Mouse (Mus musculus): ENCODE results near the gene Gtpbp1. TPM values are rescaled to one million over a fixed set of nuclear protein-coding genes. Genes with fewer than 3 reads are reported as not detected.

The Gtpbp1 gene
- polyA plus RNA-seq (2017; shearing (Covaris generic)): 100 to 1,000 TPM; 101 to 125 TPM

GRCm38 (mm10) chr15:79690426-79691022 is at the start of gene Gtpbp1:
Gtpbp1 (plus strand) TSS chr15:79690845.

DNA sequence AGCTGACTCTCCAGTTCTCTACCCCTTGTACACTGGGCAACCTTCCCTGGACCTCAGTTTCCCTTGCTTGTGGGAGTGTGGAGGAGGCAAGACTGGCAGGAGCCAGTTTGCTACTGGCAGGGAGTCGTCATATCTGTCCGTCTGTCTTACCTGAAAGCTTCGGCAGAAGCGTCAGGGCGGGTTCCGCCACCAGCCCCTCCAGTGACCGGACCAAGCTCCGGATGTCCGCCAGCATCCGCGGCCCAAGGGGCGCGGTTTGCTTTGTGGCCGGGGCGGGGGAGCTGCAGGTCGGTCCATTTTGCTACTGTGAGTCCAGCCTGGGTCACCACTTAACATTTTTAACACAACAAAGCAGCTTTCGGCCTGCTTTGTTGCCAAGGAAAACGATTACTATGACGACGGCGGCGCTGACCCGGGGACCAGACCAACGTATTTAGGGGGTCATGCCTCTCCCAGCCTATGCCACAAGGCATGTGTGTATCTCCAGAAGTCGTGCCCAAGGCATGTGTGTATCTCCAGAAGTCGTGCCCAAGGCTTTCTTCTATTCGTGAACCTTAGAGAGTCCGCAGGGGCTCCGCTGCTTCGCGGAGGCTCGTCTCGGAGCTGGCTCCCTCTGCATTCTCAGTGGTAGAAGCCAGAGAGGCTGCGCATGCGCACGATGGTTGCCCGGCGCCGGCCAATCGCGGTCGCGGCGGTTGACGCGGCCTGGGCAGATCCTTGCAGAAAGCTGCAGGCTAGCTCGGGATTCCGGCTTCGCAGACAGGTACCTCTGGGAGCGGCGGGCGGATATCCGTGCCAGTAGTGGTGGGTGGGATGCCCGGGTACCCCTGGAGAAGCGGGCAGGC is 31.9 kb upstream of the Gtpbp1 start, which contains the start of the genes Fam227a and Cby1:
Gene Fam227a, minus strand, starts transcription at position 426 of the 845 bp plus-strand sequence.
Gene Cby1, plus strand, starts transcription at position 669 of the 845 bp plus-strand sequence.

DNA sequence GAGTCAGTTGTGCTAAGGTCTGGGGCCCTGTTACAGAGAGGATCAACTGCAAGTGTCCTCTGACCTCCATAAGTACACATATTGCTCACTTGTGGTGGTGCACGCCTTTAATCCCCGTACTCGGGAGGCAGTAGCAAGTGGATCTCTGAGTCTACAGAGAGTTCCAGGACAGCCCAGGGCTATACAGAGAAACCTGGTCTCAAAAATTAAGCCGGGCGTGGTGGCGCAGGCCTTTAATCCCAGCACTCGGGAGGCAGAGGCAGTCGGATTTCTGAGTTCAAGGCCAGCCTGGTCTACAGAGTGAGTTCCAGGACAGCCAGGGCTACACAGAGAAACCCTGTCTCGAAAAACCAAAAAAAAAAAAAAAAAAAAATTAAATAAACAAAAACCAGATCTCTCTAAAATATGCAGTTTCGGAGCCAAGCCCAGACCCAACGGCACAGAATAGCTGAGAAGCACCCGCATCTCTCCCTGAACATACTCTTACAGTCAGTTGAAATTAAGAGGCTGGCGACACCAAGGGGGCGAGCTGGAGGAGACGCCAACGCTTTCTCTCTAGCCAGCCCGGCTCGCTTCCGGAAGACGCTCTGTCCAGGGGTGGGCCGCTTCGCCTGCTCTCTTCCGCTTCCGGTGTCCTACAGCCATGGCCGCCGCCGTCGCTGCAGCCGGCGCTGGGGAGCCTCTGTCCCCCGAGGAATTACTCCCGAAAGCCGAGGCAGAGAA is 20.2 kb upstream of the Gtpbp1 start, which contains the start of gene Tomm22:
Gene Tomm22, plus strand, starts transcription at position 613 of the 723 bp plus-strand sequence.

DNA sequence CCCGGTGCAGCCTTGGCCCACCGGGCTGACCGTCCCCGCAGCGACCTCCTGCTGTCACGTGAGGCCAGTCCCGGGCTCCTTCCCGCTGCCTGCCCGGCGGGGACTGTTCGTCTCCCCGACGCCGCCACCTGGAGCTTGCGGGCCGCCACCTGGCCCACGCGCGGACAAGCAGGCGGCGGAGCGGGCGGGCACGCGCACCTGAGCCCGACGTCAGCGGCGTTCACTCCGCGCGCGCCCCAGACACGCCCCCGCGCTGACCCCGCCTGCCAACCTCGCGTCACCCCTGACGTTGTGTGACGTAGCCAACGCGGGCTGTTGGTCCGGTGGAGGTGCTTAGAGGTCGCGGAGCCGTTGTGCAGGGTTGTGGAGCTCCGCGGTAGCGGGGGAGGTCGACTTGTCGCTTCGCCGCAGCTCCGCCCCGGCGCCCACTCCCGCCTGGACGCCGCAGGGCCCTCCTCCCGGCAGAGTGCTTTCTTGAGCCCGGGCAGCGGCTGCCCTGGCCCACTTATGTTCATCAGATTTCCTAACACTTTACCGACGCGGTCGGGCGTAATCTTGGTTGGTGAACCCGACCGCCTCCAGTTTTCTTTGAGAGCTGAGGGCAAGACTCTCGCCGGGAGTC is 2.9 kb upstream of the Gtpbp1 start, which contains the start of gene Josd1:
Gene Josd1, minus strand, starts transcription at position 274 of the 622 bp plus-strand sequence.

GRCm38 (mm10) chr15:79741921-79742705 is 51.5 kb downstream of the Gtpbp1 start, which contains the start of gene Sun2:
Sun2 (minus strand) TSS chr15:79742536.

Other genes starting within 250 kb of the Gtpbp1 start
- gene Csnk1e, start 235.3 kb upstream of the Gtpbp1 start, polyA plus RNA-seq (2017; shearing (Covaris generic)): 10 to 100 TPM; 20.4 to 23.3 TPM
- gene Kcnj4, start 185.6 kb upstream of the Gtpbp1 start, polyA plus RNA-seq (2017; shearing (Covaris generic)): under 1 TPM in 1 of 2 experiments, not detected in 1; 0.34 TPM
- gene Kdelr3, start 174.4 kb upstream of the Gtpbp1 start, polyA plus RNA-seq (2017; shearing (Covaris generic)): under 1 TPM in 1 of 2 experiments, not detected in 1; 0.95 TPM
- 10 to 100 TPM; 37.2 to 40.4 TPM for gene Ddx17, start 144.1 kb upstream of the Gtpbp1 start, polyA plus RNA-seq (2017; shearing (Covaris generic))
- under 1 TPM in 1 of 2 experiments, not detected in 1; 0.29 TPM for gene Dmc1, start 85.7 kb upstream of the Gtpbp1 start, polyA plus RNA-seq (2017; shearing (Covaris generic))
- gene Fam227a, start 31.9 kb upstream of the Gtpbp1 start, polyA plus RNA-seq (2017; shearing (Covaris generic)): 1 to 10 TPM in 1 of 2 experiments, under 1 TPM in 1; 0.48 to 3.5 TPM
- gene Cby1, start 31.6 kb upstream of the Gtpbp1 start, polyA plus RNA-seq (2017; shearing (Covaris generic)): 10 to 100 TPM; 15.7 to 20.6 TPM
- 100 to 1,000 TPM; 195 to 206 TPM for gene Tomm22, start 20.0 kb upstream of the Gtpbp1 start, polyA plus RNA-seq (2017; shearing (Covaris generic))
- 10 to 100 TPM; 27.7 to 29.4 TPM for gene Josd1, start 2.9 kb upstream of the Gtpbp1 start, polyA plus RNA-seq (2017; shearing (Covaris generic))
- 10 to 100 TPM; 30.0 to 67.5 TPM for gene Sun2, start 51.7 kb downstream of the Gtpbp1 start, polyA plus RNA-seq (2017; shearing (Covaris generic))
- 10 to 100 TPM; 10.8 to 15.2 TPM for gene Dnal4, start 87.0 kb downstream of the Gtpbp1 start, polyA plus RNA-seq (2017; shearing (Covaris generic))
- under 1 TPM; 0.25 to 0.77 TPM for gene Nptxr, start 113.9 kb downstream of the Gtpbp1 start, polyA plus RNA-seq (2017; shearing (Covaris generic))
- gene Npcd, start 143.4 kb downstream of the Gtpbp1 start, polyA plus RNA-seq (2017; shearing (Covaris generic)): not detected
- 10 to 100 TPM; 29.2 to 47.0 TPM for gene Cbx6, start 143.8 kb downstream of the Gtpbp1 start, polyA plus RNA-seq (2017; shearing (Covaris generic))
- gene Apobec3, start 200.8 kb downstream of the Gtpbp1 start, polyA plus RNA-seq (2017; shearing (Covaris generic)): 100 to 1,000 TPM; 351 to 448 TPM

All from inflammation-experienced regulatory T-cells (primary cell).